18 mouse cellular contexts compared by ENCODE assay signal in genomic region chr15:81015068-81015744, GRCm38 (mm10). TPM values are rescaled to one million over a fixed set of nuclear protein-coding genes. Genes with fewer than 3 reads are reported as not detected.
A peak's percentile ranks its signal among the peaks of the same experiment; 100 is the strongest.
DNase-seq lines count a peak whose midpoint lies in the region; ATAC-seq and TF ChIP-seq lines count a peak whose summit lies in the region.
"Had no signal": no experiment of that assay in that cellular context is flagged by ENCODE, and none has a peak within 500 bp of the region (broad histone marks: within the 10 kb centered on the region; RNA-seq: fewer than 3 reads in every experiment).

No protein-coding gene starts in this region.

- DNase-seq in gastrocnemius, adult 18-20 months (ENCODE audit: low spot score) = peak; percentile 38
- no peak for DNase-seq in gastrocnemius, postnatal 10 days
- DNase-seq in layer of hippocampus, adult 2 months (ENCODE audit: low spot score in 2 of 2) = no peak
- no peak for DNase-seq in layer of hippocampus, postnatal 10 days (ENCODE audit: low spot score in 2 of 2)
- no peak for DNase-seq in retina, embryonic 14.5 days (ENCODE audit: low spot score)
- DNase-seq: adrenal gland, postnatal 10 days; cerebellum, adult 11 months; cerebellum, adult 8-10 months; cerebellum, postnatal 14 days had no signal

- no peak overlapping the region for H3K4me3 ChIP-seq in layer of hippocampus, adult 2 months
- H3K4me3 ChIP-seq: embryonic facial prominence, embryonic 13.5 days; forebrain, embryonic 12.5 days; heart, adult 2 months; heart, embryonic 15.5 days; hindbrain, embryonic 10.5 days had no signal

- peak overlapping the region; percentile 76 for H3K27ac ChIP-seq in layer of hippocampus, adult 2 months
- H3K27ac ChIP-seq: embryonic facial prominence, embryonic 13.5 days; forebrain, embryonic 12.5 days; heart, adult 2 months; heart, embryonic 15.5 days; hindbrain, embryonic 10.5 days; hindbrain, embryonic 14.5 days had no signal

- ATAC-seq in common myeloid progenitor, adult 5-6 weeks (replicated peaks; ENCODE audit: low read depth, poor library complexity, severe bottlenecking) = 0 out of 2 replicates have a peak, but pooled peaks have one; percentile 26
- ATAC-seq in megakaryocyte-erythroid progenitor cell, adult 5-6 weeks (replicated peaks; ENCODE audit: low FRiP score, low TSS enrichment, poor library complexity, severe bottlenecking) = peak; percentile 73
- ATAC-seq: forebrain, embryonic 16.5 days had no signal

- TF ChIP-seq CTCF in layer of hippocampus, adult 2 months (conservative IDR thresholded peaks at IDR 0.05) = no peak

RNA-seq across cellular contexts. Expression of gene Sgsm3, which starts 37.6 kb away (rescaled TPM):
- total RNA-seq in gastrocnemius, adult 18-20 months (2021) = 10 to 100 TPM; 17.3 to 19.2 TPM
- total RNA-seq in gastrocnemius, postnatal 10 days (2021) = 10 to 100 TPM; 10.6 to 13.6 TPM
- 10 to 100 TPM; 83.0 to 89.2 TPM for total RNA-seq in layer of hippocampus, adult 2 months (2021)
- total RNA-seq in layer of hippocampus, postnatal 10 days (2021) = 10 to 100 TPM; 77.7 to 91.6 TPM
- 30.6 and 38.4 TPM in 2 replicates for total RNA-seq in common myeloid progenitor, adult 5-6 weeks (2017)
- total RNA-seq in megakaryocyte-erythroid progenitor cell, adult 5-6 weeks (2014; fragmentation: Nextera tagmentation) = 15.8 and 26.9 TPM in 2 replicates
- 43.5 and 57.1 TPM in 2 replicates for total RNA-seq in megakaryocyte-erythroid progenitor cell, adult 5-6 weeks (2017)
